Mouse (Mus musculus): ENCODE results near the gene Snx15.

DNA sequence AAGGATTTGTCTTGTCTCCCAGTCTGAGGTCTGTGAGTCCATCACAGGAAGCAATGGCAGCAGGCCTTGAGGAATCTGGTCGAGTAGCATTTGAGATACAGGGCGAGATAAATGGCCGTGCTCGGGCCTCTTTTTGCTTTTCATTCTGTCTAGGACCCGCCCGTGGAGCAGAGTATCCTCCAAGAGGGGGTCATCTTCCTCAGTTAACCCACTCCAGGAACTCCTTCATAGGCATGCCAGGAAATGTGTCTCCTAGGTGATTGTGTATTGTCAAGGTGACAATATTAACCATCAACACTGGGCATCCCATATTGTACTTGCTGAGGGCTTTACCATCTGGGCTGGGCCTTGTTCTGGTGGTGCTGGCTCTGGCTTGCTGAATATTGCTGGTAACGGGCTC lies 34.0 kb downstream of the Snx15 start, which contains the start of gene AC131692.1:
- no peak for TF ChIP-seq CTCF (conservative IDR thresholded peaks at IDR 0.05 in 1 of 2, IDR thresholded peaks at IDR 0.05 in 1 of 2; ENCODE audit: low read depth in 2 of 2, low read length in 2 of 2)
- TF ChIP-seq ELF1 (IDR thresholded peaks at IDR 0.05; ENCODE audit: low read depth, low read length), result no peak
- no peak for TF ChIP-seq POLR2A (IDR thresholded peaks at IDR 0.05; ENCODE audit: low read depth, low read length)
- TF ChIP-seq MAZ (IDR thresholded peaks at IDR 0.05; ENCODE audit: low read depth, low read length), result no peak
- TF ChIP-seq EP300 (IDR thresholded peaks at IDR 0.05; ENCODE audit: low read length), result no peak
- no peak for TF ChIP-seq NELFE (IDR thresholded peaks at IDR 0.05; ENCODE audit: low read depth, low read length)
- TF ChIP-seq ZNF384 (IDR thresholded peaks at IDR 0.05; ENCODE audit: low read depth, low read length), result no peak
- TF ChIP-seq RCOR1 (conservative IDR thresholded peaks at IDR 0.05; ENCODE audit: low read depth, low read length), result no peak
- no peak for TF ChIP-seq TBP (conservative IDR thresholded peaks at IDR 0.05; ENCODE audit: low read depth, low read length)
- no peak for TF ChIP-seq ZMIZ1 (IDR thresholded peaks at IDR 0.05; ENCODE audit: low read depth, low read length)
- no peak for TF ChIP-seq HCFC1 (IDR thresholded peaks at IDR 0.05; ENCODE audit: low read depth, low read length)

All from CH12.LX (cell line).